Mouse (Mus musculus) liver, postnatal 0 days (tissue): ENCODE results near the gene Ddx41. TPM values are rescaled to one million over a fixed set of nuclear protein-coding genes. Genes with fewer than 3 reads are reported as not detected.

Experiments
- ATAC-seq: fragments of 200-750 bp; cut with Nextera tagmentation; 2 replicates; pipeline ENCODE4 v1.8.0; 2017; ENCODE audit warnings: mild to moderate bottlenecking, moderate library complexity
- DNase-seq: peaks from one replicate; pipeline ENCODE4 v3.0.0-alpha.2; 2016
- H3K27ac ChIP-seq: fragments of 300-500 bp; sonication (generic); 2 replicates; pipeline ENCODE4 v1.5.1; 2014; ENCODE audit warnings: antibody characterized with exemption, moderate library complexity, mild to moderate bottlenecking, low read depth
- H3K27me3 ChIP-seq: fragments of 300-500 bp; sonication (generic); 2 replicates; pipeline ENCODE4 v1.6.1; 2014; ENCODE audit warnings: low read length, control low read depth, mixed read lengths; ENCODE audit not compliant: insufficient read depth
- H3K36me3 ChIP-seq: fragments of 300-500 bp; sonication (generic); replicated peaks from 2 replicates; pipeline ENCODE4 v1.6.1; 2014; ENCODE audit warnings: mild to moderate bottlenecking, control low read depth, low read length, moderate library complexity, mixed read lengths; ENCODE audit not compliant: insufficient read depth
- H3K4me1 ChIP-seq: fragments of 300-500 bp; sonication (generic); 2 replicates; pipeline ENCODE4 v1.6.1; 2014; ENCODE audit warnings: antibody characterized with exemption, mild to moderate bottlenecking, control low read depth; ENCODE audit not compliant: insufficient read depth
- H3K4me2 ChIP-seq: fragments of 300-500 bp; sonication (generic); 2 replicates; pipeline ENCODE4 v1.6.1; 2014; ENCODE audit warnings: low read depth, mild to moderate bottlenecking, low read length, moderate library complexity, mixed read lengths
- H3K4me3 ChIP-seq: fragments of 300-500 bp; sonication (generic); 2 replicates; pipeline ENCODE4 v1.5.1; 2014; ENCODE audit warnings: low read depth, low read length
- H3K9ac ChIP-seq: fragments of 300-500 bp; sonication (generic); replicated peaks from 2 replicates; pipeline ENCODE4 v1.6.1; 2014; ENCODE audit warnings: mild to moderate bottlenecking, moderate library complexity
- H3K9me3 ChIP-seq: fragments of 300-500 bp; sonication (generic); 2 replicates; pipeline ENCODE4 v1.6.1; 2016; ENCODE audit warnings: mild to moderate bottlenecking, control low read depth, low read length, mixed read lengths
- CTCF ChIP-seq: sonication (generic); IDR thresholded peaks from 2 replicates; pipeline ENCODE4 v1.5.1; 2016; ENCODE audit warnings: antibody characterized with exemption, low read depth
- EP300 ChIP-seq: IDR thresholded peaks from 2 replicates; pipeline ENCODE4 v1.6.1; 2016; ENCODE audit warnings: antibody characterized with exemption, low read depth, mild to moderate bottlenecking
- WGBS: fragments of 180-500 bp; shearing (Covaris S2); extraction: QIAGEN DNeasy Blood & Tissue Kit; methylation state at CpG from one replicate; pipeline ENCODE4 v1.1.7; 2014; ENCODE audit not compliant: insufficient replicate concordance; 5-methylcytosine and 5-hydroxymethylcytosine counted together
- polyA plus RNA-seq: library from polyadenylated mRNA; unstranded; fragments of >200 nt; fragmentation: Nextera tagmentation; extraction: Ambion mirVana; gene quantifications from 2 replicates; pipeline ENCODE4 v1.2.1, GENCODE M21; 2015

The Ddx41 gene
- polyA plus RNA-seq, 1 experiment from 2014 or later: 17.0 TPM

DNA sequence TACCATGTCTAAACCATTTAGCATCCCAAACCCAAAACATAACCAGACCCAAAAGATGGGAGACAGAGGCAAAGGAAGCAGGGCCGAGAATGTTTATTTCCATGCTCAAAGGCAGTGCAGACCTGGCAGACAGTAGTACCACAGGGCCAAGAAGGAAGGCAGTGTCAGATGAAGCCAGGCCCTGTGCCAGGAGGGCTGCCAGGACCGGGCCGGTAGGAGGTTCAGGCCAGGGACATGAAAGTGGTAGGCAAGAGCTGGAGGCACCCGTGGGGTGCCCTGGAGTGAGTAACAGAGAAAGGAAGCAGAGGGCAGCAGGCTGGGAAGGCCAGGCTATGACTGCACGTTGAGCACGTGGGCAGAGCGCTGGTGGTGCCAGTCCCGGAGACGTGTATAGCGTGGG is 29.8 kb downstream of the Ddx41 start:
- DNase-seq (no peak), ATAC-seq (no peak)
- H3K4me1 ChIP-seq: peaks cover 23% of the 10 kb centered on the region
- TF ChIP-seq EP300 (no peak), CTCF (no peak)
- no peaks in the 10 kb centered on the region for H3K9me3 ChIP-seq
- WGBS: 88% methylated on average over 10 of the region's 10 CpGs
- no peak overlapping the region for H3K4me3 ChIP-seq
- no peak overlapping the region for H3K27ac ChIP-seq
- no peak overlapping the region for H3K9ac ChIP-seq
- H3K27me3 ChIP-seq: no peaks in the 10 kb centered on the region
- H3K4me2 ChIP-seq: no peak overlapping the region
- peaks cover 55% of the 10 kb centered on the region for H3K36me3 ChIP-seq

DNA sequence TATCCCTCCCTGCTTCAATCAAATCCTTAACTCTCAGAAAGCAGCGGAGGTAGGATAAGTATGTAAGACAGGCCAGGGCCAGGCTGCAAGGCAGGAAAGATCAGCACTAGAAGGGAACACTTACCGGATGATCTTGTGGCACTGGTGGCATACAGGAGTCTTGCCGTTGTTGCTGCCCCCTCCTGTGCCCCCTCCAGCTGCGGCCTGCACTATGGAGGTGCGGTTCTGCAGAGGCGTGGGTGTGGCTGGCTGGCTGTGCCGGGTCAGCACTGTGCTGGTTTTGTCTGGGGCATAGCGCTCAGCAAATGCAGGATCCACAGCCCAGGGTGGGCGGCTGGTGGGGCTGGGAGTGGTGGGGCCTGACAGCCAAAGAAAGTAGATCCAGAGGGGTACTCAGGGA is 30.6 kb downstream of the Ddx41 start:
- no peak for TF ChIP-seq CTCF
- TF ChIP-seq EP300: no peak
- Histone ChIP-seq H3K27me3 (no peaks in the 10 kb centered on the region), H3K9me3 (no peaks in the 10 kb centered on the region), H3K4me1 (peaks cover 14% of the 10 kb centered on the region), H3K4me2 (no peak overlapping the region), H3K9ac (no peak overlapping the region), H3K36me3 (peaks cover 55% of the 10 kb centered on the region), H3K4me3 (no peak overlapping the region), H3K27ac (no peak overlapping the region)
- DNase-seq: no peak
- ATAC-seq: no peak
- WGBS: 88% methylated on average over 9 of the region's 9 CpGs

DNA sequence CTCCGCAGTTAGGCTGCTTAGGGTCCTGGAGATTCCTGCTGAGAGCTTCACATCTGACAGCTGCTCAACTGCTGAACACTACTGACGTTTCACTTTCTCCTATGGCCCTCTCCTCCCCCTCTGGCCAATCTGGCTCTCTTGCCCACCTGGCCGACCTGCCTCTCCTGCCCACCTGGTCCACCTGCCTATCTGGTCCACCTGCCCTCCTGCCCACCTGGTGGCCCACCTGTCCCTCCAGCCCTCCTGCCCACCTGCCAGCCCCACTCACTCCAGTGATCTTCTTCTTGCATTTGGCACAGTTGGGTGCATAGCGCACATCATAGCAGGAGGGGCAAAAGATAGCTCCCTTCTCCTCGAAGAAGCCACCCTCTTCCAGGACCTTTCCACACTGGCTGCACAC is 32.1 kb downstream of the Ddx41 start:
- Histone ChIP-seq H3K27ac (no peak overlapping the region), H3K4me2 (no peak overlapping the region), H3K4me1 (no peaks in the 10 kb centered on the region), H3K9ac (no peak overlapping the region), H3K4me3 (no peak overlapping the region), H3K9me3 (no peaks in the 10 kb centered on the region), H3K27me3 (no peaks in the 10 kb centered on the region), H3K36me3 (peaks cover 51% of the 10 kb centered on the region)
- DNase-seq (no peak), ATAC-seq (no peak)
- WGBS: 75% methylated on average over 5 of the region's 5 CpGs
- TF ChIP-seq EP300: no peak
- no peak for TF ChIP-seq CTCF

DNA sequence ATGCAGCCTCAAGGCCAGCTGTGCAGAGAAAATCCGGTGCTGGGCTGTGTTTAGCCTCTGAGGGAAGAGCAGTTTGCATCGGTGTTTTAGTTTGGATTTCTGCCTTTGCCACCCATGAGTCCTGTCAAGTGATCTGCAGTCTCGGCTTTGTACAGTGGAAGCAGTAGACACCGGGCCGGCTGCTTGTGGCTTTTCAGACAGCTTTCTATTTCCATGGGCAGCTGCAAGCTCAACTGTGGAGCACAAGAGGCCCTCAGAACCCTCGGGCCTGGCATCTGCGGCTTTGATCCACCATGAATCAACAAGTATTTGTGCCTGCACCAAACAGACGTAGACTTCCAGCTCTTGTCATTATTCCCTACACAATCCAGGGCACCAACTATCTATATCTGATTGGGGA is 34.1 kb downstream of the Ddx41 start:
- TF ChIP-seq CTCF (no peak), EP300 (no peak)
- 76% methylated on average over 8 of the region's 8 CpGs for WGBS
- H3K36me3 ChIP-seq: peaks cover 49% of the 10 kb centered on the region

DNA sequence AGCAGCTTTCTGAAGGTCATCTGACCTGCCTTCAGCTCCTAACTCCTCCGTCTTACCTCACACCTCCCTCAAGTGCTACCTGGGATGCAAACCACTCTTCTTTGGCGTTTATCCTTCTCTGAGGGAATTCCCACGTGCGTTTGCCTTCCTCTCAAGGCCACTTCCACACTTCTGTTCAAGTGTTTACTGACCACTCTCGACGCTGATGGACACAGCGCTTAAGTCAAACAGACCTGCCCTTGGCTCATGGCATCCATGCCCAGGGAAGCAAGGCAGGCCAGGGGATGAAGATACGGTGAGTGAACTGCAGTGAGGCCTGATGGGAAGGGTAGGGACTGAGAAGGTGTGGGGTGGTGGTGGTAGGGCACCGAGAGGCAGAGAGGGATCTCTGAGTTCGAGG is 35.9 kb downstream of the Ddx41 start:
- no peak overlapping the region for H3K27ac ChIP-seq
- H3K4me3 ChIP-seq: no peak overlapping the region
- H3K36me3 ChIP-seq: peaks cover 37% of the 10 kb centered on the region
- H3K27me3 ChIP-seq: no peaks in the 10 kb centered on the region
- no peak for DNase-seq
- no peak for ATAC-seq
- H3K9me3 ChIP-seq: no peaks in the 10 kb centered on the region
- no peak for TF ChIP-seq EP300
- no peak for TF ChIP-seq CTCF
- 67% methylated on average over 10 of the region's 10 CpGs for WGBS
- no peak overlapping the region for H3K4me2 ChIP-seq
- H3K9ac ChIP-seq: no peak overlapping the region
- peaks cover 4% of the 10 kb centered on the region; the same call in 1 of the 2 replicates for H3K4me1 ChIP-seq

More for the DNA sequence above, 34.1 kb downstream of the Ddx41 start:
- ATAC-seq (no peak), DNase-seq (no peak)
- H3K4me3 ChIP-seq: no peak overlapping the region
- H3K27me3 ChIP-seq: no peaks in the 10 kb centered on the region
- H3K27ac ChIP-seq: no peak overlapping the region
- H3K9me3 ChIP-seq: no peaks in the 10 kb centered on the region
- H3K4me1 ChIP-seq: no peaks in the 10 kb centered on the region
- H3K4me2 ChIP-seq: no peak overlapping the region
- H3K9ac ChIP-seq: no peak overlapping the region

DNA sequence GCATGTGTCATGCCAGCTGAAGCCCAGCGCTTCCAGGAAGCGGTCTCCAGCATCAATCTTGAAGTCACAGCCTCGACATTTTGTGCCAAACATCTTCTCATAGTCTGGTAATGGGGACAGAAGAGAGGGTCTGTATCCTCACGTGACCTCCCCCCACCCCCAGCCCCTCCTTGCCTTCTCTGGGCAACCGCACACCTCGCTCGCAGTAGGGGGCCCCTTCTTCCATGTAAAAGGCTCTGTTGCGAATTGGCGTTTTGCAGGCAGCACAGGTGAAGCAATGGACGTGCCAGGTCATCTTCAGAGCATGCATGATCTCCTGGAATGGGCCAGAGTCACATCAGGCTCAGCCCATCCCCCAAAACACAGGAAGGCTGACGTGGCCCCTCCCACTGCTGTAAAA is 37.6 kb downstream of the Ddx41 start:
- no peak for DNase-seq
- H3K9me3 ChIP-seq: no peaks in the 10 kb centered on the region
- TF ChIP-seq CTCF (no peak), EP300 (no peak)
- no peak for ATAC-seq
- H3K4me2 ChIP-seq: no peak overlapping the region
- no peak overlapping the region for H3K27ac ChIP-seq
- no peak overlapping the region for H3K4me3 ChIP-seq
- 75% methylated on average over 11 of the region's 11 CpGs for WGBS
- peaks cover 23% of the 10 kb centered on the region for H3K36me3 ChIP-seq
- H3K27me3 ChIP-seq: 0 out of 2 replicates have a peak, but pooled peaks cover 8% of the 10 kb centered on the region
- H3K9ac ChIP-seq: no peak overlapping the region
- H3K4me1 ChIP-seq: peaks cover 4% of the 10 kb centered on the region; the same call in 1 of the 2 replicates

DNA sequence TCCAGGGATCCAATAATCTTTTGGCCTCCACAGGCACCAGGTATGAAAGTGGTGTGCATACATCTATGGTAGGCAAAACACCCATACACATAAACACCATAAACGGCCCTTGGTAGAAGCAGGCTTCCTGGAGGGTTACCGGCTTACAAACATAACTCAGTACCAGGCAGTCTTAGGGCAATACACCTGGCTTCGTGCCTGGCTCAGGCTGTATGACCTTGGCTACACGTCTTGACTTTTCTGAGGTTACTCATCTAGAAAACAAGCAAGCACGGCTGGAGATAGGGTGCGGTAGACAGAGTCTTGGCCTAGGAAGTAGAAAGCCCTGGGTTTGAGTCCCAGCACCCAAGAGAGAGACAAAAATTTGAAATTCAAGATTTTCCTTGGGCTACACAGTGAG is 39.8 kb downstream of the Ddx41 start:
- Histone ChIP-seq H3K4me1 (peaks cover 4% of the 10 kb centered on the region; the same call in 1 of the 2 replicates), H3K9ac (no peak overlapping the region), H3K9me3 (no peaks in the 10 kb centered on the region), H3K4me2 (no peak overlapping the region), H3K36me3 (peaks cover 10% of the 10 kb centered on the region; the same call in 1 of the 2 replicates), H3K4me3 (no peak overlapping the region), H3K27ac (no peak overlapping the region), H3K27me3 (peaks cover 12% of the 10 kb centered on the region; the same call in 1 of the 2 replicates)
- ATAC-seq (no peak), DNase-seq (no peak)
- TF ChIP-seq EP300 (no peak), CTCF (no peak)
- WGBS: 81% methylated on average over 6 of the region's 6 CpGs
